In genomic region chr7:129650717-129651116, GRCm38 (mm10) we compare ENCODE assay signal across 9 mouse cellular contexts. TPM values are rescaled to one million over a fixed set of nuclear protein-coding genes. Genes with fewer than 3 reads are reported as not detected.
A peak's percentile ranks its signal among the peaks of the same experiment; 100 is the strongest.
DNase-seq lines count a peak whose midpoint lies in the region; ATAC-seq lines count a peak whose summit lies in the region.
"Had no signal": no experiment of that assay in that cellular context is flagged by ENCODE, and none has a peak within 500 bp of the region (broad histone marks: within the 10 kb centered on the region; RNA-seq: fewer than 3 reads in every experiment).

No protein-coding gene starts in this region.

- H3K36me3 ChIP-seq in hindbrain, embryonic 13.5 days, result no peaks in the 10 kb centered on the region
- H3K36me3 ChIP-seq in hindbrain, embryonic 11.5 days (ENCODE audit: control insufficient read depth, insufficient read depth, low read length), result no peaks in the 10 kb centered on the region
- H3K36me3 ChIP-seq in hindbrain, embryonic 15.5 days, result no peaks in the 10 kb centered on the region
- H3K36me3 ChIP-seq: limb, embryonic 13.5 days had no signal

- H3K4me3 ChIP-seq in hindbrain, embryonic 13.5 days, result no peak overlapping the region
- H3K4me3 ChIP-seq in hindbrain, embryonic 11.5 days (ENCODE audit: low read depth, low read length), result no peak overlapping the region
- H3K4me3 ChIP-seq in hindbrain, embryonic 15.5 days, result no peak overlapping the region
- H3K4me3 ChIP-seq: limb, embryonic 13.5 days had no signal

- H3K9me3 ChIP-seq in hindbrain, embryonic 13.5 days, result no peaks in the 10 kb centered on the region
- no peaks in the 10 kb centered on the region for H3K9me3 ChIP-seq in hindbrain, embryonic 11.5 days (ENCODE audit: control insufficient read depth, low read length)
- H3K9me3 ChIP-seq in hindbrain, embryonic 15.5 days, result no peaks in the 10 kb centered on the region
- H3K9me3 ChIP-seq: limb, embryonic 13.5 days had no signal

- no peak for DNase-seq in hindbrain, embryonic 11.5 days (ENCODE audit: low spot score)
- DNase-seq in retina, postnatal 1 day, result peak; percentile 24
- no peak for DNase-seq in retina, embryonic 14.5 days (ENCODE audit: low spot score)
- no peak for DNase-seq in yolk sac, embryonic 10.5 days (ENCODE audit: low spot score)
- no peak for DNase-seq in thymus, postnatal 10 days (ENCODE audit: low spot score in 2 of 2)
- DNase-seq: cerebellum, adult 11 months had no signal

- no peak overlapping the region for H3K9ac ChIP-seq in hindbrain, embryonic 13.5 days
- no peak overlapping the region for H3K9ac ChIP-seq in hindbrain, embryonic 11.5 days (ENCODE audit: low read depth, low read length)
- no peak overlapping the region for H3K9ac ChIP-seq in hindbrain, embryonic 15.5 days
- H3K9ac ChIP-seq: limb, embryonic 13.5 days had no signal

- WGBS in hindbrain, embryonic 13.5 days, result 71% methylated on average over 5 of the region's 5 CpGs
- 92% methylated on average over 5 of the region's 5 CpGs for WGBS in hindbrain, embryonic 11.5 days
- WGBS in hindbrain, embryonic 15.5 days, result 63% methylated on average over 5 of the region's 5 CpGs

- peaks cover 36% of the 10 kb centered on the region for H3K4me1 ChIP-seq in hindbrain, embryonic 13.5 days (replicated peaks)
- H3K4me1 ChIP-seq in hindbrain, embryonic 11.5 days (replicated peaks; ENCODE audit: control insufficient read depth, insufficient read depth, low read length), result no peaks in the 10 kb centered on the region
- peaks cover 30% of the 10 kb centered on the region for H3K4me1 ChIP-seq in hindbrain, embryonic 15.5 days (replicated peaks)

- H3K27ac ChIP-seq in hindbrain, embryonic 13.5 days, result no peak overlapping the region
- no peak overlapping the region for H3K27ac ChIP-seq in hindbrain, embryonic 11.5 days (ENCODE audit: low read depth, low read length)
- H3K27ac ChIP-seq in hindbrain, embryonic 15.5 days (replicated peaks), result no peak overlapping the region

- H3K4me2 ChIP-seq in hindbrain, embryonic 13.5 days, result no peak overlapping the region
- no peak overlapping the region for H3K4me2 ChIP-seq in hindbrain, embryonic 11.5 days (replicated peaks; ENCODE audit: low read depth, low read length)
- H3K4me2 ChIP-seq in hindbrain, embryonic 15.5 days, result no peak overlapping the region
- H3K4me2 ChIP-seq: limb, embryonic 13.5 days had no signal

- peak; percentile 41; the same call in 1 of the 2 replicates for ATAC-seq in hindbrain, embryonic 13.5 days (ENCODE audit: low FRiP score)
- ATAC-seq in hindbrain, embryonic 11.5 days (ENCODE audit: low FRiP score), result no peak
- peak; percentile 51; the same call in 1 of the 2 replicates for ATAC-seq in hindbrain, embryonic 15.5 days (ENCODE audit: low FRiP score, low read depth)

- peaks cover 15% of the 10 kb centered on the region for H3K27me3 ChIP-seq in hindbrain, embryonic 13.5 days
- no peaks in the 10 kb centered on the region for H3K27me3 ChIP-seq in hindbrain, embryonic 11.5 days (ENCODE audit: control insufficient read depth, insufficient read depth, low read length)
- 0 out of 2 replicates have a peak, but pooled peaks cover 3% of the 10 kb centered on the region for H3K27me3 ChIP-seq in hindbrain, embryonic 15.5 days

RNA-seq across cellular contexts. Expression of gene Wdr11, which starts 59.1 kb away (rescaled TPM):
- 35.6 and 36.2 TPM in 2 replicates for polyA plus RNA-seq in hindbrain, embryonic 13.5 days (2015; fragmentation: Nextera tagmentation; extraction: Ambion mirVana)
- 34.0 and 35.6 TPM in 2 replicates for polyA plus RNA-seq in hindbrain, embryonic 11.5 days (2014; fragmentation: Nextera tagmentation; extraction: Ambion mirVana)
- polyA plus RNA-seq in hindbrain, embryonic 15.5 days (2015; fragmentation: Nextera tagmentation; extraction: Ambion mirVana), result 34.1 and 36.2 TPM in 2 replicates
